ENCODE assay signal across 8 mouse cellular contexts in the genomic region with DNA sequence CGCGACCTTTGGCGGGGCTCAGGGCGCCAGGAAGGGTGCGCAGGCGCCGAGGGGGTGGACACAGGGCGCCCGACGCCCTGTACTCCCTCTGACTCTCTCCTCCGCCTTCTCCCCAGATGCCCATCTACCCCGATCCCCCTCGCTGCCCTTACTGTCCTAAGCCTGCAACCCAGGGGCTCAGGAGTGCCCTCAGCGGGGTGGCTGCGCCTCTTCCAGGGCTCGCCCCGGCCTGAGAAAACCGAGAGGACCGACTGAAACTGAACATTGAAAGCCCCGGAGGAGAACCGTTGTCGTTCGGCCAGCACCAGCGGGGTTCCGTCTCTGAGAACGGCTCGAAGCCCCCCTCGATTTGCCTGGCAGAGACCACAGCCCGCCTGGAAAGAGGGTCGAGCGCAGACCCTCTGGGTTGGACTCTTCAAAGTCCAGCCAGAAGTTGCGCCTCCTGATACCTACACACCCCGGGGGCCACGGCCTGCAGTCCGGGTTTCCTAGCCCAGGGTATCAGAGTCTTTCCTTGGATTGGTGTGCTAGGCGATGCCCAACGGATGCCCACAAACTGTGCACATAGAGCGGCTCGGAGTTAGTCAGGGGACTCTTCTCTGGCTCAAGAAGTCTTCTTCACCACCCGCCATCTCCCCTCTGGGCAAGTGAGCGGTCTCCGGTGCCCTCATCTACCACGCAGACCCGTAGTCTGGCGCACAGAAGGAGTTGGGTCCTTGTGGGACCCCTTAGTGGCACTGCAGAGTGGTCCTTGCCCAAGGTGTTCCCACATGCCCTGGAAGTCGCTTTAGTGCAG. TPM values are rescaled to one million over a fixed set of nuclear protein-coding genes. Genes with fewer than 3 reads are reported as not detected.
A peak's percentile ranks its signal among the peaks of the same experiment; 100 is the strongest.
DNase-seq lines count a peak whose midpoint lies in the region; ATAC-seq and TF ChIP-seq lines count a peak whose summit lies in the region.

No protein-coding gene starts in this region.

- no peak for ATAC-seq in kidney, postnatal 0 days (replicated peaks; ENCODE audit: low FRiP score, low read depth)
- ATAC-seq in hindbrain, embryonic 14.5 days (ENCODE audit: low FRiP score) = no peak
- no peak for ATAC-seq in midbrain, postnatal 0 days (ENCODE audit: low FRiP score)
- ATAC-seq in megakaryocyte-erythroid progenitor cell, adult 5-6 weeks (replicated peaks; ENCODE audit: low FRiP score, low TSS enrichment, poor library complexity, severe bottlenecking) = no peak

- H3K4me3 ChIP-seq in kidney, postnatal 0 days (replicated peaks; ENCODE audit: low read depth, low read length) = peak overlapping the region; percentile 53
- peak overlapping the region; percentile 41 for H3K4me3 ChIP-seq in hindbrain, embryonic 14.5 days (replicated peaks; ENCODE audit: low read length)
- peak overlapping the region; percentile 41 for H3K4me3 ChIP-seq in midbrain, postnatal 0 days (ENCODE audit: low read depth, low read length)

- peak overlapping the region; percentile 89 for H3K4me2 ChIP-seq in kidney, postnatal 0 days (ENCODE audit: low read length)
- peak overlapping the region; percentile 84 for H3K4me2 ChIP-seq in hindbrain, embryonic 14.5 days (replicated peaks)
- peak overlapping the region; percentile 84 for H3K4me2 ChIP-seq in midbrain, postnatal 0 days (ENCODE audit: low read depth, low read length, poor library complexity, severe bottlenecking)

- H3K36me3 ChIP-seq in kidney, postnatal 0 days (ENCODE audit: insufficient read depth, low read length) = no peaks in the 10 kb centered on the region
- no peaks in the 10 kb centered on the region for H3K36me3 ChIP-seq in hindbrain, embryonic 14.5 days (replicated peaks; ENCODE audit: control insufficient read depth, insufficient read depth)
- H3K36me3 ChIP-seq in midbrain, postnatal 0 days (ENCODE audit: insufficient read depth, low read length) = 0 out of 2 replicates have a peak, but pooled peaks cover 2% of the 10 kb centered on the region

- WGBS in kidney, postnatal 0 days = 2% methylated on average over 43 of the region's 46 CpGs
- 1% methylated on average over 45 of the region's 46 CpGs for WGBS in hindbrain, embryonic 14.5 days
- 1% methylated on average over 45 of the region's 46 CpGs for WGBS in midbrain, postnatal 0 days

- peaks cover 14% of the 10 kb centered on the region; the same call in 1 of the 2 replicates for H3K4me1 ChIP-seq in kidney, postnatal 0 days (replicated peaks; ENCODE audit: insufficient read depth, low read length)
- H3K4me1 ChIP-seq in hindbrain, embryonic 14.5 days (replicated peaks; ENCODE audit: control insufficient read depth, insufficient read depth, low read length) = peaks cover 30% of the 10 kb centered on the region
- peaks cover 13% of the 10 kb centered on the region; the same call in 1 of the 2 replicates for H3K4me1 ChIP-seq in midbrain, postnatal 0 days (ENCODE audit: insufficient read depth, low read length)

- no peaks in the 10 kb centered on the region for H3K9me3 ChIP-seq in kidney, postnatal 0 days (replicated peaks; ENCODE audit: low read length)
- H3K9me3 ChIP-seq in hindbrain, embryonic 14.5 days (ENCODE audit: control insufficient read depth, low read length) = no peaks in the 10 kb centered on the region
- H3K9me3 ChIP-seq in midbrain, postnatal 0 days (ENCODE audit: low read length) = no peaks in the 10 kb centered on the region

- peaks cover 35% of the 10 kb centered on the region for H3K27me3 ChIP-seq in kidney, postnatal 0 days (ENCODE audit: insufficient read depth, low read length)
- H3K27me3 ChIP-seq in hindbrain, embryonic 14.5 days (ENCODE audit: control insufficient read depth, insufficient read depth, low read length) = peaks cover 62% of the 10 kb centered on the region
- H3K27me3 ChIP-seq in midbrain, postnatal 0 days (ENCODE audit: insufficient read depth, low read length) = peaks cover 47% of the 10 kb centered on the region

- no peak overlapping the region for H3K27ac ChIP-seq in kidney, postnatal 0 days
- H3K27ac ChIP-seq in hindbrain, embryonic 14.5 days = no peak overlapping the region
- H3K27ac ChIP-seq in midbrain, postnatal 0 days (ENCODE audit: low read depth, low read length) = no peak overlapping the region

- no peak for TF ChIP-seq CTCF in kidney, postnatal 0 days (IDR thresholded peaks at IDR 0.05; ENCODE audit: low read depth)
- no peak for TF ChIP-seq CTCF in midbrain, postnatal 0 days (IDR thresholded peaks at IDR 0.05)

- DNase-seq in kidney, postnatal 0 days (ENCODE audit: low spot score) = no peak
- DNase-seq in kidney, postnatal 10 days = no peak
- DNase-seq in cerebellum, postnatal 10 days = peak; percentile 56 to 59
- peak; percentile 26 for DNase-seq in hindbrain, embryonic 14.5 days (ENCODE audit: low spot score)
- DNase-seq in midbrain, postnatal 0 days (ENCODE audit: low spot score) = no peak
- no peak for DNase-seq in urinary bladder, postnatal 4 days (ENCODE audit: low spot score in 2 of 2)
- no peak for DNase-seq in left cerebral cortex, adult 18-20 months (ENCODE audit: low spot score in 2 of 2)

- peak overlapping the region; percentile 47 for H3K9ac ChIP-seq in kidney, postnatal 0 days (ENCODE audit: low read depth, low read length)
- H3K9ac ChIP-seq in hindbrain, embryonic 14.5 days = peak overlapping the region; percentile 53
- H3K9ac ChIP-seq in midbrain, postnatal 0 days (replicated peaks; ENCODE audit: low read length, poor library complexity, severe bottlenecking) = peak overlapping the region; percentile 33; the same call in 1 of the 2 replicates

RNA-seq across cellular contexts. Expression of a gene that starts 0.4 kb away (rescaled TPM):
- 0.25 and 0.26 TPM in 2 replicates for polyA plus RNA-seq in kidney, postnatal 0 days (2015; fragmentation: Nextera tagmentation; extraction: Ambion mirVana)
- 0.68 and 0.96 TPM in 2 replicates for polyA plus RNA-seq in hindbrain, embryonic 14.5 days (2014; fragmentation: Nextera tagmentation; extraction: Ambion mirVana)
- 0.49 and 1.2 TPM in 2 replicates for total RNA-seq in midbrain, postnatal 0 days (2014; rRNA removed)
- 0.28 and 0.52 TPM in 2 replicates for polyA plus RNA-seq in midbrain, postnatal 0 days (2015; fragmentation: Nextera tagmentation; extraction: Ambion mirVana)
- total RNA-seq in megakaryocyte-erythroid progenitor cell, adult 5-6 weeks (2014; fragmentation: Nextera tagmentation) = not detected in 2 replicates
- total RNA-seq in megakaryocyte-erythroid progenitor cell, adult 5-6 weeks (2017) = not detected in 2 replicates
- total RNA-seq in left cerebral cortex, adult 18-20 months (2021) = under 1 TPM; 0.26 to 0.86 TPM

RNA-seq across cellular contexts. Expression of a gene that starts 1.8 kb away (rescaled TPM):
- 28.5 and 31.8 TPM in 2 replicates for polyA plus RNA-seq in kidney, postnatal 0 days (2015; fragmentation: Nextera tagmentation; extraction: Ambion mirVana)
- polyA plus RNA-seq in hindbrain, embryonic 14.5 days (2014; fragmentation: Nextera tagmentation; extraction: Ambion mirVana) = 35.3 and 36.3 TPM in 2 replicates
- 37.6 and 46.8 TPM in 2 replicates for total RNA-seq in midbrain, postnatal 0 days (2014; rRNA removed)
- 34.7 and 36.3 TPM in 2 replicates for polyA plus RNA-seq in midbrain, postnatal 0 days (2015; fragmentation: Nextera tagmentation; extraction: Ambion mirVana)
- total RNA-seq in megakaryocyte-erythroid progenitor cell, adult 5-6 weeks (2014; fragmentation: Nextera tagmentation) = 23.3 and 29.7 TPM in 2 replicates
- total RNA-seq in megakaryocyte-erythroid progenitor cell, adult 5-6 weeks (2017) = 8.9 and 10.9 TPM in 2 replicates
- total RNA-seq in left cerebral cortex, adult 18-20 months (2021) = 10 to 100 TPM; 31.3 to 34.8 TPM

RNA-seq across cellular contexts. Expression of a gene that starts 20.1 kb away (rescaled TPM):
- polyA plus RNA-seq in kidney, postnatal 0 days (2015; fragmentation: Nextera tagmentation; extraction: Ambion mirVana) = 154 and 172 TPM in 2 replicates
- 203 and 222 TPM in 2 replicates for polyA plus RNA-seq in hindbrain, embryonic 14.5 days (2014; fragmentation: Nextera tagmentation; extraction: Ambion mirVana)
- 210 and 241 TPM in 2 replicates for total RNA-seq in midbrain, postnatal 0 days (2014; rRNA removed)
- 227 and 250 TPM in 2 replicates for polyA plus RNA-seq in midbrain, postnatal 0 days (2015; fragmentation: Nextera tagmentation; extraction: Ambion mirVana)
- total RNA-seq in megakaryocyte-erythroid progenitor cell, adult 5-6 weeks (2014; fragmentation: Nextera tagmentation) = 67.6 and 82.8 TPM in 2 replicates
- 39.9 and 49.6 TPM in 2 replicates for total RNA-seq in megakaryocyte-erythroid progenitor cell, adult 5-6 weeks (2017)
- 100 to 1,000 TPM; 172 to 194 TPM for total RNA-seq in left cerebral cortex, adult 18-20 months (2021)

RNA-seq across cellular contexts. Expression of a gene that starts 30.1 kb away (rescaled TPM):
- polyA plus RNA-seq in kidney, postnatal 0 days (2015; fragmentation: Nextera tagmentation; extraction: Ambion mirVana) = 5.0 and 5.8 TPM in 2 replicates
- 8.8 and 10.1 TPM in 2 replicates for polyA plus RNA-seq in hindbrain, embryonic 14.5 days (2014; fragmentation: Nextera tagmentation; extraction: Ambion mirVana)
- 39.4 and 68.0 TPM in 2 replicates for total RNA-seq in midbrain, postnatal 0 days (2014; rRNA removed)
- 12.1 and 15.4 TPM in 2 replicates for polyA plus RNA-seq in midbrain, postnatal 0 days (2015; fragmentation: Nextera tagmentation; extraction: Ambion mirVana)
- 0.22 and 0.37 TPM in 2 replicates for total RNA-seq in megakaryocyte-erythroid progenitor cell, adult 5-6 weeks (2014; fragmentation: Nextera tagmentation)
- 0.38 TPM in 1 of 2 replicates, not detected in the other for total RNA-seq in megakaryocyte-erythroid progenitor cell, adult 5-6 weeks (2017)
- 1 to 10 TPM; 2.5 to 5.0 TPM for total RNA-seq in left cerebral cortex, adult 18-20 months (2021)

Comparison
In these comparisons a context has a peak if more than half of its experiments do, and no peak if none do; other contexts are left out.
1. DNase-seq: peak in cerebellum, postnatal 10 days (2 of 2) and hindbrain, embryonic 14.5 days (single experiment); none in kidney, postnatal 0 days (single experiment), kidney, postnatal 10 days (single experiment), midbrain, postnatal 0 days (single experiment), urinary bladder, postnatal 4 days (0 of 2) and left cerebral cortex, adult 18-20 months (0 of 2).
2. Peak in every context shown above with its lines, with median percentiles within 50 percentile points of each other: H3K4me2 ChIP-seq, H3K4me3 ChIP-seq and H3K9ac ChIP-seq.